Mouse (Mus musculus) hindbrain, embryonic 14.5 days (tissue): Measurements from ENCODE around the gene Gpatch4. TPM values are rescaled to one million over a fixed set of nuclear protein-coding genes. Genes with fewer than 3 reads are reported as not detected.

Experiments
- ATAC-seq: fragments of 200-750 bp; cut with Nextera tagmentation; 2 replicates; pipeline ENCODE4 v1.8.0; 2017; ENCODE audit warnings: moderate number of reproducible peaks, mild to moderate bottlenecking, moderate TSS enrichment, moderate library complexity; ENCODE audit not compliant: low FRiP score
- DNase-seq: peaks from one replicate; pipeline ENCODE4 v3.0.0-alpha.2; 2015; ENCODE audit warnings: low spot score
- H3K27ac ChIP-seq: fragments of 300-500 bp; sonication (generic); 2 replicates; pipeline ENCODE4 v1.5.1; 2014; ENCODE audit warnings: mild to moderate bottlenecking, moderate library complexity
- H3K27me3 ChIP-seq: fragments of 300-500 bp; sonication (generic); 2 replicates; pipeline ENCODE4 v1.6.1; 2014; ENCODE audit warnings: mild to moderate bottlenecking, low read length, mixed read lengths; ENCODE audit not compliant: control insufficient read depth, insufficient read depth
- H3K36me3 ChIP-seq: fragments of 300-500 bp; sonication (generic); replicated peaks from 2 replicates; pipeline ENCODE4 v1.6.1; 2014; ENCODE audit not compliant: control insufficient read depth, insufficient read depth
- H3K4me1 ChIP-seq: fragments of 300-500 bp; sonication (generic); replicated peaks from 2 replicates; pipeline ENCODE4 v1.6.1; 2014; ENCODE audit warnings: antibody characterized with exemption, low read length, mixed read lengths; ENCODE audit not compliant: control insufficient read depth, insufficient read depth
- H3K4me2 ChIP-seq: fragments of 300-500 bp; sonication (generic); replicated peaks from 2 replicates; pipeline ENCODE4 v1.6.1; 2014; ENCODE audit warnings: mild to moderate bottlenecking, moderate library complexity
- H3K4me3 ChIP-seq: fragments of 300-500 bp; sonication (generic); replicated peaks from 2 replicates; pipeline ENCODE4 v1.5.1; 2014; ENCODE audit warnings: mild to moderate bottlenecking, low read length
- H3K9ac ChIP-seq: fragments of 300-500 bp; sonication (generic); 2 replicates; pipeline ENCODE4 v1.6.1; 2014
- H3K9me3 ChIP-seq: fragments of 300-500 bp; sonication (generic); 2 replicates; pipeline ENCODE4 v1.6.1; 2016; ENCODE audit warnings: low read length; ENCODE audit not compliant: control insufficient read depth
- WGBS: fragments of 180-500 bp; shearing (Covaris S2); extraction: QIAGEN DNeasy Blood & Tissue Kit; methylation state at CpG from one replicate; pipeline ENCODE4 v1.1.7; 2014; 5-methylcytosine and 5-hydroxymethylcytosine counted together
- polyA plus RNA-seq: library from polyadenylated mRNA; unstranded; fragments of >200 nt; fragmentation: Nextera tagmentation; extraction: Ambion mirVana; gene quantifications from 2 replicates; pipeline ENCODE4 v1.2.1, GENCODE M21; 2014

The Gpatch4 gene
- 29.8 and 30.4 TPM in 2 replicates for polyA plus RNA-seq

- Histone ChIP-seq H3K36me3 (no peaks in the 10 kb centered on the region), H3K27ac (peak within 1 kb of the TSS; percentile 53), H3K4me3 (peak within 1 kb of the TSS; percentile 74), H3K9ac (peak within 1 kb of the TSS; percentile 65), H3K4me2 (peak within 1 kb of the TSS; percentile 51), H3K27me3 (peaks cover 13% of the 10 kb centered on the region; the same call in 1 of the 2 replicates), H3K4me1 (peaks cover 9% of the 10 kb centered on the region), H3K9me3 (no peaks in the 10 kb centered on the region)
- DNase-seq: peak; percentile 99
- ATAC-seq: peak; percentile 78
- 9% methylated on average over 36 of the region's 36 CpGs for WGBS
Measured at GRCm38 (mm10) chr3:88042661-88043421, at the start of gene Gpatch4. TSS of gene Gpatch4 (plus strand) at chr3:88043108.

- no peak overlapping the region for H3K4me2 ChIP-seq
- H3K36me3 ChIP-seq: no peaks in the 10 kb centered on the region
- peaks cover 53% of the 10 kb centered on the region for H3K27me3 ChIP-seq
- no peak for DNase-seq
- H3K4me3 ChIP-seq: no peak overlapping the region
- no peak for ATAC-seq
- H3K4me1 ChIP-seq: peaks cover 13% of the 10 kb centered on the region
- WGBS: 4% methylated on average over 6 of the region's 6 CpGs
- no peak overlapping the region for H3K9ac ChIP-seq
- H3K9me3 ChIP-seq: no peaks in the 10 kb centered on the region
- H3K27ac ChIP-seq: no peak overlapping the region
Measured at GRCm38 (mm10) chr3:87993436-87993835, 49.5 kb upstream of the Gpatch4 start.

GRCm38 (mm10) chr3:87995331-87995730, 47.6 kb upstream of the Gpatch4 start:
- Histone ChIP-seq H3K27ac (no peak overlapping the region), H3K36me3 (no peaks in the 10 kb centered on the region), H3K9me3 (no peaks in the 10 kb centered on the region), H3K27me3 (peaks cover 72% of the 10 kb centered on the region), H3K9ac (no peak overlapping the region), H3K4me3 (no peak overlapping the region), H3K4me1 (peaks cover 25% of the 10 kb centered on the region), H3K4me2 (no peak overlapping the region)
- WGBS: 29% methylated on average over 11 of the region's 11 CpGs
- ATAC-seq (no peak), DNase-seq (no peak)

- no peak for ATAC-seq
- H3K4me2 ChIP-seq: peak overlapping the region; percentile 81
- no peaks in the 10 kb centered on the region for H3K9me3 ChIP-seq
- peak overlapping the region; percentile 45 for H3K4me3 ChIP-seq
- no peak overlapping the region; the same call in 1 of the 2 replicates for H3K9ac ChIP-seq
- no peak overlapping the region for H3K27ac ChIP-seq
- 3% methylated on average over 15 of the region's 15 CpGs for WGBS
- peaks cover 83% of the 10 kb centered on the region for H3K27me3 ChIP-seq
- H3K36me3 ChIP-seq: no peaks in the 10 kb centered on the region
- DNase-seq: no peak
- H3K4me1 ChIP-seq: peaks cover 30% of the 10 kb centered on the region
Measured at GRCm38 (mm10) chr3:87996401-87996800, 46.5 kb upstream of the Gpatch4 start.

GRCm38 (mm10) chr3:87996971-87997614, 45.8 kb upstream of the Gpatch4 start:
- Histone ChIP-seq H3K4me1 (peaks cover 30% of the 10 kb centered on the region), H3K36me3 (no peaks in the 10 kb centered on the region), H3K27me3 (peaks cover 88% of the 10 kb centered on the region), H3K9ac (peak overlapping the region; percentile 58), H3K4me2 (peak overlapping the region; percentile 81), H3K27ac (no peak overlapping the region), H3K4me3 (peak overlapping the region; percentile 45), H3K9me3 (no peaks in the 10 kb centered on the region)
- DNase-seq (no peak), ATAC-seq (no peak)
- WGBS: under 1% methylated on average over 49 of the region's 49 CpGs

- Histone ChIP-seq H3K36me3 (no peaks in the 10 kb centered on the region), H3K4me2 (peak overlapping the region; percentile 74), H3K27me3 (peaks cover 99% of the 10 kb centered on the region), H3K4me1 (peaks cover 30% of the 10 kb centered on the region), H3K27ac (no peak overlapping the region), H3K9ac (no peak overlapping the region), H3K9me3 (no peaks in the 10 kb centered on the region), H3K4me3 (peak overlapping the region; percentile 39)
- no peak for DNase-seq
- 5% methylated on average over 5 of the region's 7 CpGs for WGBS
- peak; percentile 64; the same call in 1 of the 2 replicates for ATAC-seq
Measured at GRCm38 (mm10) chr3:87998747-87999146, 44.2 kb upstream of the Gpatch4 start.

GRCm38 (mm10) chr3:87999243-87999895, 43.5 kb upstream of the Gpatch4 start:
- 2% methylated on average over 38 of the region's 38 CpGs for WGBS
- ATAC-seq: no peak
- Histone ChIP-seq H3K9me3 (no peaks in the 10 kb centered on the region), H3K36me3 (no peaks in the 10 kb centered on the region), H3K27me3 (peaks cover 92% of the 10 kb centered on the region), H3K4me1 (peaks cover 30% of the 10 kb centered on the region), H3K4me2 (peak overlapping the region; percentile 74), H3K27ac (peak overlapping the region; percentile 62), H3K4me3 (peak overlapping the region; percentile 39), H3K9ac (peak overlapping the region; percentile 55)
- no peak for DNase-seq

GRCm38 (mm10) chr3:88000181-88000580, 42.7 kb upstream of the Gpatch4 start, which contains the start of gene Bcan:
TSS of gene Bcan (minus strand) at chr3:88000230.
- ATAC-seq (peak; percentile 38; the same call in 1 of the 2 replicates), DNase-seq (no peak)
- Histone ChIP-seq H3K27me3 (peaks cover 84% of the 10 kb centered on the region), H3K27ac (peak within 1 kb of the TSS; percentile 62), H3K9me3 (no peaks in the 10 kb centered on the region), H3K4me3 (peak within 1 kb of the TSS; percentile 39), H3K4me1 (peaks cover 30% of the 10 kb centered on the region), H3K9ac (peak within 1 kb of the TSS; percentile 55), H3K36me3 (no peaks in the 10 kb centered on the region), H3K4me2 (peak within 1 kb of the TSS; percentile 74)
- under 1% methylated on average over 38 of the region's 39 CpGs for WGBS
